Mouse (Mus musculus): ENCODE results near the gene Rap1gds1.

Gene Rap1gds1

DNA sequence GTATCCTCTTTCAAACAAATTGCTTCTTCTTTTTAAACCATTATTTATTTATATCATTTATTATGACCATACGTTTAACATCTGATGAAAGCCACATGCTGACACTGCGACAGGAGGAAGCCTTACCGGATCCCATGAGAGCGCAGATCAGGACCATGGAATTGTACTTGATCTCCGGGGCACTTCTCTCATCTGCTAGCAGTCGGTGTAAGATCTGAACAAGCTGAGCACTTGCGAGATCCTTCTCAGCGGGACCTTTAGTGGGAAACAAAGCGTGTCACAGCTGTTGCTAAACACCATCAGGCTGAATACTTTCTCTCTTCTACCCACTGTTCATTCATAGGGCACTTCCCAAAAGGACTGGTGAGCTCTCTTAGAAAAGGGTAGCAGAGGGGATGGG is 133.4 kb downstream of the Rap1gds1 start:
- in situ Hi-C loops (cut with MboI) = no loop called here

- in situ Hi-C loops (cut with MboI) = no loop called here
These were observed 137.8 kb downstream of the Rap1gds1 start for GRCm38 (mm10) chr3:138937241-138937640.

DNA sequence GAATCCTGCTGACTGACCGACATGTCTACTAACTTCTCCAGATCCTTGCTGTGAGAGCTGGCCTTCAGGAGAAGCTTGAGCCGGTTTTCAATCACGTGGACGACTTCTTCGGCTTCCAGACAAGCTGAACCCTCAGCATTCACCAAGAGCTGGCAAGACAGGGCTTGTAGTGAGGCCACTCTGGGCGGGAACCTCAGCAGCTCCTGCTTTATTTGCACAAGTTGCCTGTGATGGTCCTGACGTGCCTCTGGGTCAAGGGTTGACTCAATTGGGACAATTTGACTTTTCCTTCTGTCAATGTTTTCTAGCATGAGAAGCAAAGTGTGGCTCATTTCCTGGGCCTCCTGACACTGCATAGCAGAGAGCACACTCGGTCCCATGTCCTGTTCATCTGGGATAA is 138.2 kb downstream of the Rap1gds1 start:
- in situ Hi-C loops (cut with MboI) = no loop called here

GRCm38 (mm10) chr3:138927437-138927836 is 147.6 kb downstream of the Rap1gds1 start:
- in situ Hi-C loops (cut with MboI) = no loop called here

DNA sequence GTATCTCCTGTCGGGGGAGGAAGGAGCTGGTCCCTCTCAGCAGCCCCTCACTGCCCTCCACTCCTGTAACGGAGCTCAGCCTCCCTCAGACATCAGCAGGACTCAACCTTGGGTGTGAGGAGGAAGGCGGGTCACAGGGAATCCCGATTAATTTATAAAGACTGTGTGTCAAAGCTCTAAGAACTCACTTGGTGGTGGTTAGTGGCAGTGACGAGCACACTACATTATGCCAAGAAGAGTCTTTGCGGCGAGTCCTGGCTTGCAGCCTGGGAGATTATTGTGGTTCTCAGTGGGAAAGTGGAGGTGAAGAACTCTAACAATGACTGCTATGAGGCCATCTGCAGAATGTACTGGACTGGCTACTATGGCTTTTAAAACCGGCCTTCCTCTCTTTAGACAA is 148.8 kb downstream of the Rap1gds1 start:
- in situ Hi-C loops (cut with MboI) = no loop called here

DNA sequence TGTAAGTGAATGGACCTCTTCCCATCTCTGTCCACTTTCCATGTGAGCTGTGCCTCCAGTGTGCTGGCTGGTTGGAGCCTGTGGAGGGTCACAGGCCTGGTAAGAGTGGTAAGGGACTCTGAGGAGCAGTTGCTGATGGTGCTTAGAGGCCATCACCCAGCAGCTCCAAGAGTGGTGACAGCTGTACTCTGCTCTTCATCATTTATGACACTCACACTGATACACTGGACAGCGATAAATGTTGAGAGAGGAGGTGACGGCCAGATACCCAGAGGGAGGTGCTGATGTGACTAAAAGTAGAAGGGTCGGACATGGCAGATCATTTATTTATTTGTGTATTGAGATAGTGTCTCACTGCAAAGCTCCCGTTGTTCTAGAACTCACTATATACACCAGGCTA is 156.8 kb downstream of the Rap1gds1 start:
- in situ Hi-C loops (cut with MboI) = no loop called here

GRCm38 (mm10) chr3:138917016-138917415 is 158.0 kb downstream of the Rap1gds1 start:
- in situ Hi-C loops (cut with MboI) = no loop called here

- in situ Hi-C loops (cut with MboI) = no loop called here
These were observed 158.4 kb downstream of the Rap1gds1 start for GRCm38 (mm10) chr3:138916591-138916990.

DNA sequence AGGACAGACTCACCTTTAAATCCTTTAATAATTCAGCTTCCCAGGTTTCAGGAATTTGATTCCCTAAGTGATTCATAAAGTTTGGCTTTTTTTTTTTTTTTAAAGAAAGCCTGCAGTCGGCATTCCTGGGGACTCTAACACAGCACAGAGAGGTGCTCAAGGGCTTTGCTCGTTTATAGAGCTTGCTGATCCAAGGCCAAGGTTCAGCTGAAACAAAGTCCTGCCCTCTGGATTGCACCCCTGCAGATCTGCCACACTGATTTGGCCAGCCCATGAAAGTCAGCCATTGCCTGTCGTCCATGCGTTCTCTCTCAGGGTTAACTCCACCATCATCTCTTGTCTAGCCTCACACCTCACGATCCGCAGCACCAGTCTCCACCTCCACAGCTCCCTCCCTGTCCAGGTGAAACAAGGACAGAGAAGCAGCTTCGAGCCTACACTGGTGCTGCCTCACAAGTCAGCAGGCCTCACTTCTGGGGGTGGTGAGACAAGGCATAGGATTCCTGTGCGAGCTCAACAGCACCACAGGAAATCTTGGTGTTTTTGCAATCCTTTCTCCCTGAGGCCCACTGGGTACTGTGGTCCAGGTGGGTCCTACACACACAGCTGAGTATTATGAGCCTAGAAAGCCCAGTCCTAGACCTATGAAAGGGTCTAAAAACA is 160.2 kb downstream of the Rap1gds1 start:
- in situ Hi-C loops (cut with MboI) = no loop called here

DNA sequence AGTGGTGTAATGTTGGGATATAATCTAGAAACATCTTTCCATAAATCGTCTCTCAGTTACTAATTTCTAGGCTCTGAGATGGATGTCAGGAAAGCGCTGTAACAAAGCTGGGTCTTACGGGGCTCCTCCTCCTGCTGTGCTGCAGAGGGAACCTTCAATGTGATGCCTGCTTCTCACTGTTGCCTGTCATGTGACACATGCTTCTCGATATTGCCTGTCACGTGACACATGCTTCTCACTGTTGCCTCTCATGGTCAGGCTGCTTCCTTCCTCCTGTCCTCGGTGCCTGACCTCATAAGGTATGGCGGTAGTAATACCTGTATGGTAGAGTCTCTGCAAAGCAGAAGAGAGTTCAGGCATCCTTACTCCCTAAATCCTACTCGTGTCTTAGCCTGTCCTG is 162.5 kb downstream of the Rap1gds1 start:
- in situ Hi-C loops (cut with MboI) = no loop called here

- in situ Hi-C loops (cut with MboI) = no loop called here
These were observed 165.7 kb downstream of the Rap1gds1 start for GRCm38 (mm10) chr3:138909313-138909712.

- in situ Hi-C loops (cut with MboI) = no loop called here
These were observed 168.7 kb downstream of the Rap1gds1 start for GRCm38 (mm10) chr3:138906112-138906880.

GRCm38 (mm10) chr3:138905678-138906077 is 169.3 kb downstream of the Rap1gds1 start:
- in situ Hi-C loops (cut with MboI) = no loop called here

DNA sequence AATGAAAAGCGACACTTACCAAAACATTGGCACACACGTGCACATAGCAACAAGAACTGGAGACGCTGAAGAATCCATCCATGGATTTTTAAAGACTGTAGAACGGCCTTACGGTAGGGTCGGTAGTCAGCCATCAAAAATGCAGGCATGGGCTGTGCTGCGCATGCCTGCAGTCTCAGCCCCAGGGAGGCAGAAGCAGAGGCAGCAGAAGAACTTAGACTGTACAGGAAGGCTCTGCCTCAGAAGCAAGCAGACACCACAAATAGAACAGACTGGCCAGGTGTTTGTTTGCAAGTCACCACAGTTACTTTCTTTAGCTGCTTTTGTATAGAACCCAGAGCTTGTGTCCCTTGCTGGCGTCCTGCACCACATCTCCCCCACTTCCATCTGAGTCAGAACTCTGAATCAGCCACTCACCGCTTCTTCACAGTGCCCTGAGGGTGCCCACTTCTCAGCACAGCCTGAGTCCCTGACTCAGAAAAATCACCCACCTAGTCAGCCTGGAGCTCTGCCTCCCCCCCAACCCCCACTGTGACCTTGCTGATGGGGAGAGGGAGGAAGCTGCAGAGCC is 174.3 kb downstream of the Rap1gds1 start:
- in situ Hi-C loops (cut with MboI) = no loop called here

DNA sequence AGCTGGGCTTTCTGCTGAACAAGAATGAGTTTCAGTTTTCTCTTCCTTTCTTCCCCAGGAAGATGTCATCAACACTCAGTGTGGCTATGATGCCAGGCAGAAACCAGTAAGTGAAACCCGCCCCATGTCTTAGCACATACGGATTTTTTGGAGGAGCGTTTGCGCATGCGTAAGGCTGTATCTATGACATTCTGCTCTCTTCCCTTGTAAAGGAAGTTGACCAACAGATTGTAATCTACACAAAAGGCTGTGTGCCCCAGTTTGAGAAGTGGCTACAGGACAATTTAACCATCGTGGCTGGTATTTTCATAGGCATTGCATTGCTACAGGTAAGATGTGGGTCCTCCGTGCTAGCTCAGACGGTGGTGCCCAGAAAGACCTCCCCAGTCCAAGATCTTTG is 176.9 kb downstream of the Rap1gds1 start:
- in situ Hi-C loops (cut with MboI) = no loop called here

DNA sequence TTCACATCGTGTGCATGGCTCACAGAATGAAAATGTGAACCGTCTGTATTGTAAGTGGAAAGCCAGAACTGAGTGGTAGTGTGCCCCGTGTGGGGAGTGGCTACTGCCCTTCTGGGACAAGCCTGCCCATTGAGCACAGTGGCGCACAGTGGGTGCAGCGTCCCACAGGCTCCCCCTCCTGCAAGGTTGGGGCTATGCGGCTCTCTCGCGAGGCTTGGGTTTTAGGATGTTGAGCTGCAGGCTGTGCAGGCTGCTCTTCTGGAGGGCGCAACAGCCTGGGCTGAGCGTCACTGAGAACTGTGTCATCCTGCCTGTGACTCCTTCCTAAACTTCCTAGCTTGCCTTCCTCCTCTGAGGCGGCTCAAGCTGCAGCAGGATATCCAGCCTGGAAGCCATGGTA is 177.5 kb downstream of the Rap1gds1 start:
- in situ Hi-C loops (cut with MboI) = no loop called here

- in situ Hi-C loops (cut with MboI) = no loop called here
These were observed 181.5 kb downstream of the Rap1gds1 start for GRCm38 (mm10) chr3:138893520-138893919.

- in situ Hi-C loops (cut with MboI) = no loop called here
These were observed 185.2 kb downstream of the Rap1gds1 start for GRCm38 (mm10) chr3:138889769-138890295.

- in situ Hi-C loops (cut with MboI) = no loop called here
These were observed 185.8 kb downstream of the Rap1gds1 start for GRCm38 (mm10) chr3:138889214-138889613.

DNA sequence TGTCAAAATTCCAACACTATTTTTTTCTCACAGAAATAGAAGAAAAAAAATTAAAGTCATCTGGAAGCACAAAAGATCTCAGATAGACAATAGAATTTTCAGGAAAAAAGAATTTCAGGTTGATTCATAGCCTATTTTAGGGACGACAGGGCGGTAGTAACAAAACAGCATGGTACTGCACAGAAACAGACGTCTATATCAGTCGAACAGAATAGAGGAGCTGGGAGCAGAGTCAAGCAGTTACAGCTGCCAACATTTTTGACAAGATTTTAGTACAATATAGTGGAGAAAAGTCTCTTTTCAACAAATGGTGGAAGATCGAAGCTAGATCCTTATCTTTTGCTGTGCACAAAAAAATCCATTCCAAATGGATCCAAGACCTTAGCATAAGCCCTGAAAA is 188.9 kb downstream of the Rap1gds1 start:
- in situ Hi-C loops (cut with MboI) = no loop called here

- in situ Hi-C loops (cut with MboI) = no loop called here
These were observed 193.2 kb downstream of the Rap1gds1 start for GRCm38 (mm10) chr3:138881725-138882347.

DNA sequence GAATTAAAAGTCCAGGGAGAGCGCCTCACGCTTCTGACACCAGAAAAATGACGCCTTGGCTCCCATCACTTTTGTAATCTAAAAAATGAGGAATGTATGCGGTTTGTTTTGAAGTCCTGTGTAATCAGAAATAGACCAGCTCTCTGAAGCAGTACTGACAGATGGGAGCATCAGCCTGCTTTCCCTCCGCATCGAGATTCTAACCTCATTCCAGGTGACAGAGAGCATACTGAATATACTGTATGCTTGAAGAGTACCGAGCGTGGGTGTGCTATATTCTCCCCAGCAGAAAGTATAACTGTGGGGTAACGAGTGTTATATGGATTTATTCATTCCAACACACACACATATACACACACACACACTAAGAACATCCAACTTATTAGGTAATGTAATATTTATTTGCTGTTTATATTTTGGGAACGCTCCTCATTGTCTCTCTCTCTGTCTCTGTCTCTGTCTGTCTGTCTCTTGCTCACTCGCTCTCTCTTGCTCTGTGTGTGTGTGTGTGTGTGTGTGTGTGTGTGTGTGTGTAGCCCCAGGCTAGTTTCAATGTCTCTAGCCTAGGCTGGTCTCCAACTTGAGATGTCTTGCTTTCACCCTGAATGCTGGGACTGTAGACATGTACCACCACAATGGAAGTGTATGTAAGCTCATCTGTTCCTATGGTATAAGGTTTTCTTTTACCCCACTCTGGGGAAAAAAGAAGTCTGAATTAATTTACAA is 193.8 kb downstream of the Rap1gds1 start:
- in situ Hi-C loops (cut with MboI) = no loop called here
